Mouse (Mus musculus): ENCODE data around the gene Glrx3. TPM values are rescaled to one million over a fixed set of nuclear protein-coding genes. Genes with fewer than 3 reads are reported as not detected.

Glrx3 gene
- polyA plus RNA-seq, 1 experiment = 204 TPM

DNA sequence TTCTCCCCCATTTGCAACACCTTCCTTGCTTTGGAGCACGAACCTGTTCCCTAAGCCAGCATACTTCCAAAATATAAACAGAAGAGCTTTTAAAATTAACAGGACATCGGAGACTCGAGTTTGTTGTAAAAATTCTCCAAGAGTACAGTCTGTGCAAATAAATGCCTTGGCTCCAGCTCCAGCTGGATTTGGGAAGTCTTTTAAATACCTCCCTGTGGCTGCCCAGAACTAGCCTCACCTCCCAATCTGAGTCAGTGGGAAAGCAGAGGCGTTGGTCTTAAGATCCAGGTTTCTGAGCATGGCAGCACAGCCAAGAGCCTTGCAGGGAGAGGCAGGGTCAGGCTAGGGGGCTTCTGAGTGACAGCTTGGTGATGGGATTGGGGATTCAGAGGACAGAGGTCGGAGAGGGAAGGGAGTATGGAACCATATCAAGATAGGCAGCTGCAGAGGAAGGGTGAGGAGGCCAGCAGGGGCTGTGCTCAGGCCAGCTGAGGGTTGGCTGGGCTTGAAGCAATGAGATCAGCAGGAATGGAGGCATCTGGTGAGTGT lies 80.7 kb downstream of the Glrx3 start:
- Histone ChIP-seq H3K4me2 (ENCODE audit: low read depth) (no peak overlapping the region), H3K4me3 (no peak overlapping the region), H3K27me3 (ENCODE audit: control insufficient read depth, insufficient read depth, insufficient read length) (no peaks in the 10 kb centered on the region), H3ac (ENCODE audit: control insufficient read depth, insufficient read length) (no peak overlapping the region), H3K79me2 (ENCODE audit: control insufficient read depth, insufficient read depth) (no peaks in the 10 kb centered on the region), H3K36me3 (ENCODE audit: control insufficient read depth, insufficient read depth) (no peaks in the 10 kb centered on the region)
- no peak for TF ChIP-seq E2F4 (IDR thresholded peaks at IDR 0.05; ENCODE audit: insufficient read depth)
- TF ChIP-seq POLR2AphosphoS2 (IDR thresholded peaks at IDR 0.05; ENCODE audit: insufficient read length, low read depth) = no peak
- no peak for TF ChIP-seq MYOD1 (IDR thresholded peaks at IDR 0.05; ENCODE audit: control insufficient read depth in 1 of 3, insufficient read length in 2 of 3, low read depth in 2 of 3)
- no peak for TF ChIP-seq CEBPB (IDR thresholded peaks at IDR 0.05; ENCODE audit: insufficient read depth, poor library complexity, severe bottlenecking)
- TF ChIP-seq REST (IDR thresholded peaks at IDR 0.05; ENCODE audit: insufficient read depth, insufficient read length) = no peak
- TF ChIP-seq USF1 (IDR thresholded peaks at IDR 0.05; ENCODE audit: low read depth) = no peak
- TF ChIP-seq MYOG (IDR thresholded peaks at IDR 0.05; ENCODE audit: control insufficient read depth in 1 of 3, insufficient read depth in 1 of 3, insufficient read length in 2 of 3, low read depth in 2 of 3) = no peak
- TF ChIP-seq TCF12 (IDR thresholded peaks at IDR 0.05; ENCODE audit: insufficient read depth, poor library complexity, severe bottlenecking) = no peak
- no peak for TF ChIP-seq TCF3 (IDR thresholded peaks at IDR 0.05; ENCODE audit: insufficient read length, low read depth)
- TF ChIP-seq MAX (IDR thresholded peaks at IDR 0.05; ENCODE audit: low read depth) = no peak
- TF ChIP-seq POLR2A (IDR thresholded peaks at IDR 0.05; ENCODE audit: insufficient read length, low read depth) = no peak
- TF ChIP-seq SRF (IDR thresholded peaks at IDR 0.05; ENCODE audit: control insufficient read depth, insufficient read length, low read depth) = no peak

Other genes starting within 250 kb of the Glrx3 start
- 1.9 TPM for gene Ebf3, start 123.2 kb upstream of the Glrx3 start, polyA plus RNA-seq (2012; fragmentation: generic; extraction: Trizol)
- gene 9430038I01Rik, start 26.9 kb upstream of the Glrx3 start, polyA plus RNA-seq (2012; fragmentation: generic; extraction: Trizol) = 4.9 TPM